Mouse (Mus musculus) T-helper 2 cell (primary cell): Measurements from ENCODE around the gene Gm19426.

Experiments used
- in situ Hi-C: fragments of 300-600 bp; cut with MboI, MseI; formaldehyde crosslinking; loops from one replicate; pipeline ENCODE4 v1.15.1; 2025; ENCODE audit warnings: high pct_unique_total_duplicates

Gene Gm19426

GRCm38 (mm10) chr2:84721182-84721581 is 22.3 kb downstream of the Gm19426 start:
- in situ Hi-C loops, result no loop called here

- in situ Hi-C loops, result no loop called here
These were observed 22.7 kb downstream of the Gm19426 start for GRCm38 (mm10) chr2:84720718-84721117.

- in situ Hi-C loops, result loop anchor here (5.0 kb wide), 1 partner anchor 40 kb away; the partner anchor contains the start of genes Gm28635, Med19 and Tmx2
These were observed 26.1 kb downstream of the Gm19426 start for GRCm38 (mm10) chr2:84717357-84717756.

- in situ Hi-C loops, result loop anchor here (5.0 kb wide), 1 partner anchor 39 kb away; the partner anchor contains the start of genes Gm28635, Med19 and Tmx2
These were observed 26.8 kb downstream of the Gm19426 start for GRCm38 (mm10) chr2:84716423-84717355.

GRCm38 (mm10) chr2:84715562-84716361 is 27.7 kb downstream of the Gm19426 start:
- in situ Hi-C loops, result loop anchor here (5.0 kb wide), 1 partner anchor 38 kb away; the partner anchor contains the start of genes Gm28635, Med19 and Tmx2

- in situ Hi-C loops, result loop anchor here (5.0 kb wide), 1 partner anchor 38 kb away; the partner anchor contains the start of genes Gm28635, Med19 and Tmx2
These were observed 28.5 kb downstream of the Gm19426 start, which contains the start of gene Zdhhc5 for GRCm38 (mm10) chr2:84714811-84715561. TSS of gene Zdhhc5 (minus strand) at chr2:84715180.

GRCm38 (mm10) chr2:84714422-84714810 is 29.0 kb downstream of the Gm19426 start:
- in situ Hi-C loops, result no loop called here

- in situ Hi-C loops, result no loop called here
These were observed 31.6 kb downstream of the Gm19426 start for GRCm38 (mm10) chr2:84711898-84712297.

GRCm38 (mm10) chr2:84707523-84707922 is 35.9 kb downstream of the Gm19426 start:
- in situ Hi-C loops, result no loop called here

GRCm38 (mm10) chr2:84705295-84705694 is 38.2 kb downstream of the Gm19426 start:
- in situ Hi-C loops, result no loop called here

GRCm38 (mm10) chr2:84704329-84704728 is 39.1 kb downstream of the Gm19426 start:
- in situ Hi-C loops, result no loop called here

GRCm38 (mm10) chr2:84703497-84703896 is 40.0 kb downstream of the Gm19426 start:
- in situ Hi-C loops, result no loop called here

GRCm38 (mm10) chr2:84695007-84695695 is 48.3 kb downstream of the Gm19426 start:
- in situ Hi-C loops, result no loop called here
